Mouse (Mus musculus) liver, embryonic 16.5 days (tissue): ENCODE measurements at regions not wholly inside any gene's neighbourhood (a gene's known extent, or its start where the extent isn't known, plus 50 kb on each side); places are given as distances from the start of the nearest gene placed in this dataset.

Experiments used
- ATAC-seq: fragments of 200-750 bp; cut with Nextera tagmentation; 2 replicates; pipeline ENCODE4 v1.8.0; 2017; ENCODE audit warnings: low read depth, mild to moderate bottlenecking, moderate number of reproducible peaks, moderate library complexity
- H3K27ac ChIP-seq: fragments of 300-500 bp; sonication (generic); 2 replicates; pipeline ENCODE4 v1.5.1; 2014; ENCODE audit warnings: mild to moderate bottlenecking, low read length
- H3K27me3 ChIP-seq: fragments of 300-500 bp; sonication (generic); 2 replicates; pipeline ENCODE4 v1.6.1; 2014; ENCODE audit warnings: low read depth, low read length, mixed read lengths; ENCODE audit not compliant: control insufficient read depth, insufficient read depth
- H3K36me3 ChIP-seq: fragments of 300-500 bp; sonication (generic); 2 replicates; pipeline ENCODE4 v1.6.1; 2014; ENCODE audit warnings: mild to moderate bottlenecking; ENCODE audit not compliant: control insufficient read depth, insufficient read depth
- H3K4me1 ChIP-seq: fragments of 300-500 bp; sonication (generic); 2 replicates; pipeline ENCODE4 v1.6.1; 2014; ENCODE audit warnings: low read depth, low read length, mixed read lengths; ENCODE audit not compliant: control insufficient read depth
- H3K4me2 ChIP-seq: fragments of 300-500 bp; sonication (generic); 2 replicates; pipeline ENCODE4 v1.6.1; 2014; ENCODE audit warnings: low read depth, low read length, mixed read lengths
- H3K4me3 ChIP-seq: fragments of 300-500 bp; sonication (generic); 2 replicates; pipeline ENCODE4 v1.5.1; 2014; ENCODE audit warnings: low read depth, mild to moderate bottlenecking, low read length
- H3K9ac ChIP-seq: fragments of 300-500 bp; sonication (generic); 2 replicates; pipeline ENCODE4 v1.6.1; 2014; ENCODE audit warnings: low read depth, low read length
- H3K9me3 ChIP-seq: fragments of 300-500 bp; sonication (generic); replicated peaks from 2 replicates; pipeline ENCODE4 v1.6.1; 2016; ENCODE audit warnings: low read length; ENCODE audit not compliant: control insufficient read depth
- WGBS: fragments of 180-500 bp; shearing (Covaris S2); extraction: QIAGEN DNeasy Blood & Tissue Kit; methylation state at CpG from one replicate; pipeline ENCODE4 v1.1.7; 2014; ENCODE audit not compliant: insufficient replicate concordance; 5-methylcytosine and 5-hydroxymethylcytosine counted together

- Histone ChIP-seq H3K9ac (no peak overlapping the region), H3K9me3 (no peaks in the 10 kb centered on the region), H3K4me1 (no peaks in the 10 kb centered on the region), H3K27ac (no peak overlapping the region), H3K27me3 (no peaks in the 10 kb centered on the region), H3K36me3 (no peaks in the 10 kb centered on the region), H3K4me2 (no peak overlapping the region), H3K4me3 (no peak overlapping the region)
- 56% methylated on average over 2 of the region's 2 CpGs for WGBS
- ATAC-seq, result no peak
Observed at GRCm38 (mm10) chr12:71743345-71743744, 87.5 kb upstream of the Daam1 start.

GRCm38 (mm10) chr12:71746011-71746410 is 84.9 kb upstream of the Daam1 start:
- no peaks in the 10 kb centered on the region for H3K27me3 ChIP-seq
- ATAC-seq, result no peak
- no peaks in the 10 kb centered on the region for H3K36me3 ChIP-seq
- 47% methylated on average over 6 of the region's 6 CpGs for WGBS
- H3K4me1 ChIP-seq, result no peaks in the 10 kb centered on the region
- no peaks in the 10 kb centered on the region for H3K9me3 ChIP-seq
- H3K27ac ChIP-seq, result no peak overlapping the region
- H3K4me2 ChIP-seq, result no peak overlapping the region
- no peak overlapping the region for H3K4me3 ChIP-seq
- no peak overlapping the region for H3K9ac ChIP-seq

DNA sequence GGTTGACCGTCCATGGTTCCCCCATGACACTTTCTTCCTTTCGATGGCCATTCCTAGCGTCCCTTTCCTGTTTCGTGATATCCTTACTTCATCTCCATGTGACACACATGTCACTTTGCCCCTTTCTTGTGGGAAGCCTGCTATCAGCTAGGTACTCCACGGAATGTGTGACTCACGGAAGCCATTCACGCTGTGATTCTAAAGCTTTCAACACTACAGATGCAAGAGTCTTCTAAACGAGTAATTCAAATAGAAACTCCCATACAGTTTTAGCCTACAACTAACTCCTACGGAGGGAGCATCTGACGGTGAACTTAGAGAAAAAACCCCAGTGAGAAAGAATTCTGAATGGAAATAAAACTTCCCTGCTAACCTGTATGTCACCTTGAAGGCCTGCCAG is 83.5 kb upstream of the Daam1 start:
- Histone ChIP-seq H3K27ac (no peak overlapping the region), H3K4me2 (no peak overlapping the region)

GRCm38 (mm10) chr12:71747831-71748368 is 83.0 kb upstream of the Daam1 start:
- Histone ChIP-seq H3K4me1 (no peaks in the 10 kb centered on the region), H3K9me3 (no peaks in the 10 kb centered on the region), H3K27me3 (no peaks in the 10 kb centered on the region), H3K36me3 (no peaks in the 10 kb centered on the region), H3K4me3 (no peak overlapping the region), H3K9ac (no peak overlapping the region), H3K27ac (no peak overlapping the region), H3K4me2 (no peak overlapping the region)
- ATAC-seq, result no peak
- 67% methylated on average over 14 of the region's 14 CpGs for WGBS

More for the DNA sequence above, 83.5 kb upstream of the Daam1 start:
- Histone ChIP-seq H3K9ac (no peak overlapping the region), H3K4me1 (no peaks in the 10 kb centered on the region), H3K27me3 (no peaks in the 10 kb centered on the region), H3K4me3 (no peak overlapping the region), H3K9me3 (no peaks in the 10 kb centered on the region), H3K36me3 (no peaks in the 10 kb centered on the region)
- WGBS, result 71% methylated on average over 10 of the region's 10 CpGs
- no peak for ATAC-seq

DNA sequence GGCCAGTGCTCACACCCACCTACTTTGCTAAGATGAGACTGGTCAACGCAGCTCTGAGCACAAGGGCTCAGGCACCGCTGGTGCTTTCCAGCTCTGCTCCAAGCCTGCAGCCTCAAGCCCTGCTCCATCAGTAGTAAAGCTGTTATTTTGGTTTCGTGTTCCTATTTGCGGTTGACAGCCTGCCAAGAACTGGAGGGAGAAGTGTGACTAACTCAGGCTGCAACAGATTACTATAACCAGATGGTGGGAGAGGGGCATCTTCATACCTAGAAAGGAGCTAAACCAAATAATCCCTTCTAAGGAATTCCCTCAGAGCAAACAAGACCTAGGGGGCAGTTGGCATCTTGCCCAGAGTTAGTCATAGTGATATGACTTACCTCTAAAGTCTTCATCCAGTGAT is 82.1 kb upstream of the Daam1 start:
- no peaks in the 10 kb centered on the region for H3K4me1 ChIP-seq
- no peaks in the 10 kb centered on the region for H3K9me3 ChIP-seq
- 53% methylated on average over 4 of the region's 4 CpGs for WGBS
- H3K36me3 ChIP-seq, result no peaks in the 10 kb centered on the region
- H3K27ac ChIP-seq, result no peak overlapping the region
- H3K27me3 ChIP-seq, result no peaks in the 10 kb centered on the region
- no peak for ATAC-seq
- no peak overlapping the region for H3K4me2 ChIP-seq
- no peak overlapping the region for H3K4me3 ChIP-seq
- H3K9ac ChIP-seq, result no peak overlapping the region

GRCm38 (mm10) chr12:71749668-71750067 is 81.2 kb upstream of the Daam1 start:
- no peak overlapping the region for H3K4me2 ChIP-seq
- no peaks in the 10 kb centered on the region for H3K36me3 ChIP-seq
- 64% methylated on average over 2 of the region's 2 CpGs for WGBS
- H3K4me1 ChIP-seq, result no peaks in the 10 kb centered on the region
- ATAC-seq, result no peak
- H3K27me3 ChIP-seq, result no peaks in the 10 kb centered on the region
- H3K9ac ChIP-seq, result no peak overlapping the region
- no peaks in the 10 kb centered on the region for H3K9me3 ChIP-seq
- H3K4me3 ChIP-seq, result no peak overlapping the region
- H3K27ac ChIP-seq, result no peak overlapping the region

DNA sequence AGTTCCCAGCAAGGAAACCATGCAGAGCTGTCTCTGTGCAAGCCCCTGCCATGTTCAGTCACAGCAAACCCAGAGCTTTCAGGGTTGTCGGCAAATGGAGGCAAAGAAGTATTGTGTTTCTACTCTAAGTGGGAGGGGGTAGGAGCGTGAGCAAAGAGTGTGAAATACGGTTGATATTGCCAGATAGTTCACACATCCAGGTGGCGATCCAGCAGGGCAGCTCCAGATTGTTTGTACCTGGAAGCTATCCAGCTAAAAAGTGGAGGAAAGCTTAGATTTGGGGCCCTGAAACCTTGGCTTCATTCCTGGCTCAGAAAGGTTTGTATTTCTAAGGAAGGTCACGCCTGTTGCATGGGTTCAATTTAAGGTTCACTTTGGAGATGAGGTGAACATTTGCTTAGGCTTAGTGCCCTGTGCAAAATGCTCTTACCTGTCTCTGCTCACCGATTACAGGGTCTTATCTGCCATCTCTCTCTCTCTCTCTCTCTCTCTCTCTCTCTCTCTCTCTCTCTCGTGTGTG is 78.1 kb upstream of the Daam1 start:
- H3K4me2 ChIP-seq, result no peak overlapping the region
- no peaks in the 10 kb centered on the region for H3K36me3 ChIP-seq
- no peak overlapping the region for H3K9ac ChIP-seq
- no peaks in the 10 kb centered on the region for H3K9me3 ChIP-seq
- WGBS, result 43% methylated on average over 7 of the region's 7 CpGs
- no peak overlapping the region for H3K27ac ChIP-seq
- H3K4me1 ChIP-seq, result no peaks in the 10 kb centered on the region
- ATAC-seq, result no peak
- no peaks in the 10 kb centered on the region for H3K27me3 ChIP-seq
- no peak overlapping the region for H3K4me3 ChIP-seq

DNA sequence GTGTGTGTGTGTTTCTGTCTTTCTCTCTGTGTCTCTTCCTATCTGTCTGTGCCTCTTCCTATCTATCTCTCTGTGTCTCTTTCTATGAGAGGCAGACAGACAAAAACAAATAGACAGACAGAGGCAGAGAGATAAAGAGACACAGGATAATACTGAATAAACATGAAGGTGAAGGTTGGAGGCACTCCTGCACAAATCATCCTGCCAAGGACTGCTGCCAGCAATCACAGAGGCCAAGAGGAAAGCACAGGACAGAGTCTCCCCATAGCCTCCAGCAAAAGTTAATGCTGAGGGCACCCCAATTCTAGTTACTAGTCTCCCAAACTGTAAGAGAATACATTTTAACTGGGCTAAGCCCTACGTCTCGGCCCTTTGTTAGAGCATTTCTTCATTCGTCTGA is 77.6 kb upstream of the Daam1 start:
- Histone ChIP-seq H3K9me3 (no peaks in the 10 kb centered on the region), H3K4me3 (no peak overlapping the region), H3K4me1 (no peaks in the 10 kb centered on the region), H3K36me3 (no peaks in the 10 kb centered on the region), H3K27ac (no peak overlapping the region), H3K4me2 (no peak overlapping the region), H3K27me3 (no peaks in the 10 kb centered on the region), H3K9ac (no peak overlapping the region)
- no peak for ATAC-seq
- WGBS, result 66% methylated on average over 3 of the region's 3 CpGs

DNA sequence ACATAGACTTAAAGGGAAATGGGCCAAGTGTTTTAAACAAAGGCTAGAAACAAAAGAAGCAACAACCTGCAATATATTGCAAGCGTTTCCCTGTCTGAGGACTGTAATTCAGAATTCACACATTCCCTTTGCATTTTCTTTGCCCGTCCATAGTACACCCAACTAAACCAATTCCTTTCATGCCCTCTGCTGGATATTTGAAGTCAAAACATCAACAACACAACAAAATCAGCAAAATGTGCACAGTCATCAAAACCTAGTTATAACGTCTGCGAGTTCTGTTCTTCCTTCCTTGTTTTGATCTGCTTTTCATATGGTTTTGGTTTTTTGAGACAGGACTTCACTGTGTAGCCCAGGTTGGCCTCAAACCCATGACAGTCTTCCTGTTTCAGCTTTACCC is 67.7 kb upstream of the Daam1 start:
- no peak for ATAC-seq
- Histone ChIP-seq H3K4me3 (no peak overlapping the region), H3K27ac (no peak overlapping the region), H3K9me3 (no peaks in the 10 kb centered on the region), H3K27me3 (no peaks in the 10 kb centered on the region), H3K9ac (no peak overlapping the region), H3K36me3 (no peaks in the 10 kb centered on the region), H3K4me2 (no peak overlapping the region), H3K4me1 (no peaks in the 10 kb centered on the region)
- WGBS, result 44% methylated on average over 4 of the region's 4 CpGs
